Mouse (Mus musculus): ENCODE data around the gene Unc5a. TPM values are rescaled to one million over a fixed set of nuclear protein-coding genes. Genes with fewer than 3 reads are reported as not detected.

Unc5a gene
- total and polyA plus RNA-seq, 3 experiments: not detected

- TF ChIP-seq MAX (IDR thresholded peaks at IDR 0.05; ENCODE audit: low read length): no peak
- no peak for TF ChIP-seq POLR2AphosphoS2 (IDR thresholded peaks at IDR 0.05; ENCODE audit: low read length)
- TF ChIP-seq EP300 (IDR thresholded peaks at IDR 0.05; ENCODE audit: low read depth in 1 of 2, low read length in 2 of 2): no peak
- TF ChIP-seq POLR2A (IDR thresholded peaks at IDR 0.05; ENCODE audit: control insufficient read depth in 1 of 2, insufficient read depth in 1 of 2, low read depth in 1 of 2, low read length in 2 of 2, poor library complexity in 1 of 2): no peak
- no peak for TF ChIP-seq ZKSCAN1 (IDR thresholded peaks at IDR 0.05; ENCODE audit: low read depth, low read length)
- no peak for TF ChIP-seq ZNF384 (IDR thresholded peaks at IDR 0.05; ENCODE audit: low read depth, low read length)
- TF ChIP-seq CTCF (IDR thresholded peaks at IDR 0.05 in 2 of 3, conservative IDR thresholded peaks at IDR 0.05 in 1 of 3; ENCODE audit: control insufficient read depth in 1 of 3, insufficient read depth in 1 of 3, low read depth in 2 of 3, low read length in 3 of 3, poor library complexity in 1 of 3, severe bottlenecking in 1 of 3): no peak
- TF ChIP-seq HCFC1 (IDR thresholded peaks at IDR 0.05; ENCODE audit: low read depth, low read length): no peak
- TF ChIP-seq NELFE (IDR thresholded peaks at IDR 0.05; ENCODE audit: low read depth, low read length): no peak
- no peak for TF ChIP-seq MEF2A (IDR thresholded peaks at IDR 0.05; ENCODE audit: extremely low read depth, insufficient replicate concordance, low read depth, low read length, poor library complexity, severe bottlenecking)
- DNase-seq (ENCODE audit: low read depth, low spot score): no peak
- H3K9me3 ChIP-seq (replicated peaks; ENCODE audit: insufficient read depth, low read length): no peaks in the 10 kb centered on the region
- H3K79me2 ChIP-seq (ENCODE audit: control insufficient read depth, insufficient read depth, low read length, poor library complexity): no peaks in the 10 kb centered on the region
- no peaks in the 10 kb centered on the region for H3K27me3 ChIP-seq (ENCODE audit: control insufficient read depth in 1 of 2, insufficient read depth in 2 of 2, low read length in 2 of 2)
- H3K36me3 ChIP-seq (ENCODE audit: control insufficient read depth in 1 of 2, insufficient read depth in 2 of 2, low read length in 2 of 2): no peaks in the 10 kb centered on the region
- no peak overlapping the region for H3K27ac ChIP-seq (ENCODE audit: control insufficient read depth, low read depth, low read length)
- H3K9ac ChIP-seq (ENCODE audit: control insufficient read depth, low read depth, low read length, poor library complexity, severe bottlenecking): no peak overlapping the region
- no peak overlapping the region for H3K4me3 ChIP-seq (ENCODE audit: control insufficient read depth in 1 of 2, insufficient read depth in 1 of 2, low read depth in 2 of 2, low read length in 2 of 2)
- H3K4me1 ChIP-seq (ENCODE audit: control insufficient read depth in 1 of 2, insufficient read depth in 2 of 2, low read length in 2 of 2): no peaks in the 10 kb centered on the region
Measured at GRCm38 (mm10) chr13:55008589-55008988, 59.4 kb downstream of the Unc5a start.

- H3K4me3 ChIP-seq (ENCODE audit: control insufficient read depth in 1 of 2, insufficient read depth in 1 of 2, low read depth in 2 of 2, low read length in 2 of 2): no peak overlapping the region
- DNase-seq (ENCODE audit: low read depth, low spot score): no peak
- H3K79me2 ChIP-seq (ENCODE audit: control insufficient read depth, insufficient read depth, low read length, poor library complexity): no peaks in the 10 kb centered on the region
- TF ChIP-seq TCF12 (IDR thresholded peaks at IDR 0.05; ENCODE audit: low read depth, low read length): no peak
- TF ChIP-seq SIN3A (IDR thresholded peaks at IDR 0.05; ENCODE audit: low read length): no peak
- TF ChIP-seq POLR2AphosphoS2 (IDR thresholded peaks at IDR 0.05; ENCODE audit: low read length): no peak
- no peak for TF ChIP-seq MYC (IDR thresholded peaks at IDR 0.05; ENCODE audit: low read depth, low read length)
- TF ChIP-seq BHLHE40 (IDR thresholded peaks at IDR 0.05; ENCODE audit: borderline replicate concordance, low read depth, low read length): no peak
- no peak for TF ChIP-seq ELF1 (IDR thresholded peaks at IDR 0.05; ENCODE audit: low read depth, low read length)
- TF ChIP-seq MAX (IDR thresholded peaks at IDR 0.05; ENCODE audit: low read length): no peak
- no peak for TF ChIP-seq E2F4 (IDR thresholded peaks at IDR 0.05; ENCODE audit: borderline replicate concordance, low read depth, low read length)
- no peak for TF ChIP-seq EP300 (IDR thresholded peaks at IDR 0.05; ENCODE audit: low read depth in 1 of 2, low read length in 2 of 2)
- TF ChIP-seq RCOR1 (IDR thresholded peaks at IDR 0.05; ENCODE audit: low read depth, low read length): no peak
- no peak for TF ChIP-seq NELFE (IDR thresholded peaks at IDR 0.05; ENCODE audit: low read depth, low read length)
- no peak for TF ChIP-seq ZC3H11A (IDR thresholded peaks at IDR 0.05; ENCODE audit: low read depth, low read length)
- no peak for TF ChIP-seq USF2 (IDR thresholded peaks at IDR 0.05; ENCODE audit: borderline replicate concordance in 1 of 2, insufficient read depth in 1 of 2, low read depth in 1 of 2, low read length in 2 of 2)
- no peaks in the 10 kb centered on the region for H3K4me1 ChIP-seq (ENCODE audit: control insufficient read depth in 1 of 2, insufficient read depth in 2 of 2, low read length in 2 of 2)
- H3K9ac ChIP-seq (ENCODE audit: control insufficient read depth, low read depth, low read length, poor library complexity, severe bottlenecking): no peak overlapping the region
- no peaks in the 10 kb centered on the region for H3K36me3 ChIP-seq (ENCODE audit: control insufficient read depth in 1 of 2, insufficient read depth in 2 of 2, low read length in 2 of 2)
- no peaks in the 10 kb centered on the region for H3K27me3 ChIP-seq (ENCODE audit: control insufficient read depth in 1 of 2, insufficient read depth in 2 of 2, low read length in 2 of 2)
- no peaks in the 10 kb centered on the region for H3K9me3 ChIP-seq (replicated peaks; ENCODE audit: insufficient read depth, low read length)
- H3K27ac ChIP-seq (ENCODE audit: control insufficient read depth, low read depth, low read length): no peak overlapping the region
Measured at GRCm38 (mm10) chr13:55011103-55011502, 61.9 kb downstream of the Unc5a start.
